Mouse (Mus musculus): ENCODE measurements at regions not wholly inside any gene's neighbourhood (a gene's known extent, or its start where the extent isn't known, plus 50 kb on each side); places are given as distances from the start of the nearest gene placed in this dataset.

GRCm38 (mm10) chr12:26072180-26072579 lies 342.9 kb downstream of the Rnf144a start:
- in situ Hi-C loops (cut with MboI; ENCODE audit: low sequenced_read_pairs) = no loop called here

DNA sequence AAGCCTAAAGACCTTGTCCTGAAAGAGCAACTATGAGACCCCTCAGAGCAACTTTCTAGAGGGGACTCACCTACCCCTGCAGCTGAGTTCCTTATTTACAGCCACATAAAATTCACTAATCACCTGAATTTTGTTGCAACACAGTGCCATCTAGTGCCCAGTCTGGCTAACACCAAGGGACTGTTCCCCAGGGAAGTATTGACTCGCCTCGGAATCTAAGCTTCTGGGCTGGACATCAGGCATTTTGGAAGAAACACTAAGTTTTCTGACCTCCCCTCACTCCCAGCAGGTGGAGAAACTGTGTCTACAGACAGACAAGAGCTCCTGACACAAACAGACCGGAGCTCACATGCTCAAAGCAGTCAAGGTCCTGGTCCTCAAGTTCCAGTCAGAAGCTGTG lies 343.4 kb downstream of the Rnf144a start:
- in situ Hi-C loops (cut with MboI; ENCODE audit: low sequenced_read_pairs) = no loop called here

DNA sequence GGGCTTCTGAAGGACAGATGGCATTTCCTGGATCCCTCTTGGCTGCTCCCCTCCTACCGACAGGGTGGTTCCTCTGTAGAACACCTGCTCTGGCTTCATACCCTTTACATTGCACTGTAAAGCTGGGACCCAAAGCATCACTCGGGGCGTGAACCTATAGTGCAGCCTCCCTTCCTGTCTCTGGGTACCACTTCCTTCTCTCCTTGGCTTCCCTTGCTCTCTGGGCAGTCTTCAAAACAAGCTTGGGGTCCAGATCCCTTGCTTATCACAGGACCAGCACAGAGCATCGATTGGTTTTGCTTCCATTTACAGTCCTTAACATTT lies 346.4 kb downstream of the Rnf144a start:
- in situ Hi-C loops (cut with MboI; ENCODE audit: low sequenced_read_pairs) = loop anchor here (10.0 kb wide), 1 partner anchor 974 kb away; the partner anchor contains the start of gene Id2

- in situ Hi-C loops (cut with MboI; ENCODE audit: low sequenced_read_pairs) = loop anchor here (10.0 kb wide), 1 partner anchor 973 kb away; the partner anchor contains the start of gene Id2
Measured at GRCm38 (mm10) chr12:26067866-26068684, 347.0 kb downstream of the Rnf144a start.

- in situ Hi-C loops (cut with MboI; ENCODE audit: low sequenced_read_pairs) = loop anchor here (10.0 kb wide), 1 partner anchor 966 kb away; the partner anchor contains the start of gene Id2
Measured at GRCm38 (mm10) chr12:26060378-26060777, 354.7 kb downstream of the Rnf144a start.

DNA sequence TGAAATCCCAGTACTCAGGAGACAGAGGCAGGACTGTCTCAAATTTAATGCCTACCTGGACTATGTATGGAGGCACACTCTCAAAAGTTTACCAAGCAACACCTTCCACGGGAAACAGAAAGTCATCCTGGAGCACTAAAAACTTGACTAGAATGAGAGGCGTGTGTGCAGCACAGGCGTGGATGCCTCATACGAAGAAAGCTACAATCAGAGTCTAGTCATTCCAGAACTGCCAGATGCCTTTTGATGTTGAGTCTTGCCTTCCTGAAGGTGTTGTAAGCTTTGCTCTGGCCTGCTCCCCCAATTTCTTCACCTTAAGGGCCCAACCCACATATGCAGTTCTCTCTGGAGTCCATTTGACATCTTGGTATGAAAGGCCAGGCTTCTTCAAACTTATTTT lies 356.0 kb downstream of the Rnf144a start:
- in situ Hi-C loops (cut with MboI; ENCODE audit: low sequenced_read_pairs) = no loop called here

GRCm38 (mm10) chr12:26057491-26058054 lies 357.5 kb downstream of the Rnf144a start:
- in situ Hi-C loops (cut with MboI; ENCODE audit: low sequenced_read_pairs) = no loop called here

DNA sequence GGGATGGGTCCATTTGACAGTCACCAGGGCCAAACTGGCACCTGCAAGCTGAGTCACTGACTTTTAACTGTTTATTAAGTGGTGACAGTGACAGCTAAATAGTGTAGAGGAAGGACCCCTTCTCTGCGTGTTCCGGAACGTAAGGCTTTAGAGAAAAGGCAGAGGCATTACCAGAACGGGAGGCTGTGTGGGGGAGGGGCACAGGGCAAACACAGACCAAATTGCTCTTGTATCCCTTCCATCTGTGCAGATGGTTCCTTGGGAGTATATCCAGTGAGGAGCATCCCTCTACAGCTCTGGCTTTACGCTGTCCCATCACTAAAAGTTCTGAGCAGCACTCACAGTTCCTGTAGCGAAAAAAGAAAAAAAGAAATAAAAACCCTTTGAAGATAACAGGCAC lies 368.1 kb downstream of the Rnf144a start:
- in situ Hi-C loops (cut with MboI; ENCODE audit: low sequenced_read_pairs) = no loop called here

DNA sequence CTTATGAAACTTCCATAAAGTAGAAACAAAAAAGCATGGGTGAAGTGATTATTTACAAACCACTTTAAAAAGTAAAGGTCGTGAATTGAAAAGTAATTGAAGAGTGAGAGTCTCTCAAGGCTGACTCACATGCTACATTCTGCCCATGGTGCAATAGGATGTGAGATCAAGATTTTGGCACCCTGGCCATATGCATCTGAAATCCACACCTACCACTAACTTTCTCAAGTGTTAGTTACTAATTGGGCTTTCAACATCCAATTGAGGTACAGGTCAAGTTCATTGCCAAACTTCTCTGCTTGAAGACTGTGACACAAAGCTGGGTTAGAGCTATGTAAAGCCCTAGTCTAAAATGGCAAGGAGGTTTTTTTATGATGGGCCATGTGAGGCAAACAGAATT lies 369.7 kb downstream of the Rnf144a start:
- in situ Hi-C loops (cut with MboI; ENCODE audit: low sequenced_read_pairs) = no loop called here

DNA sequence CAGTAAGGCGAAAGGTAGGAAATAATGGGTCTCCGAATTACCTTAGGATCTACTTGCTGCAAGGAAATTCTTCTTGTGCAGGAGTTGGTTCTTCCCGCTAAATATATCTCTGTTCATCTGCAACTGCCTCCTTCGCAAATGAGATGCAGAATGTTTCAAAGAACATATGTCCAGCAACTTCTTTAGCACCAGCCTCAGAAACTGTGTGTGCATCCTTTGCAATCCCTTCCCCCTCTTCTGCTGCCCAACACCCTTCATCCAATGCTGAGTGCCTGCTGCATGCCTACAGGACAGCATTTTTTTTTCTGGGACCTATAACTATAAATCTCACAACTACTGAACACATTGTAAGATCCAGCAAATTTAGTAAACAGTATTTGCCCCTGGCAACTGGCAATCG lies 402.1 kb downstream of the Rnf144a start:
- in situ Hi-C loops (cut with MboI; ENCODE audit: low sequenced_read_pairs) = no loop called here

DNA sequence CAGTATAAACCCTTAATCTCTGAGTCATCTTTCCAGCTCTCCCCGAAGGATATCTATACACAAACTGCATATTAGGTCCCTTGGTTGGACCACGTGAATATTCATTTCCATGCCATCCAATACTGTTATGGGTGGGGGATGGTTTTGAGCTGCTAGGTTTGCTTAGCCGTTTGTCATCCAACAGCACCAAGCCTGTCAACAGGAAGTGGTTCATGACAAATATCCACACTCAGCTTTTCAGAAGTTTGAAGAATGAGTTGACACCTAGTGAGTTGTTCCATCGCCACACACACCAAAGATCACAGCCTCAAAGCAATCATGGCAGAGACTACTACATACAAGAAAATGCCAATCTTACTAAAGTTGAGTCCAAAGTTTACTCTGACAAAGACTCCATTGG lies 421.0 kb downstream of the Rnf144a start:
- in situ Hi-C loops (cut with MboI; ENCODE audit: low sequenced_read_pairs) = no loop called here

DNA sequence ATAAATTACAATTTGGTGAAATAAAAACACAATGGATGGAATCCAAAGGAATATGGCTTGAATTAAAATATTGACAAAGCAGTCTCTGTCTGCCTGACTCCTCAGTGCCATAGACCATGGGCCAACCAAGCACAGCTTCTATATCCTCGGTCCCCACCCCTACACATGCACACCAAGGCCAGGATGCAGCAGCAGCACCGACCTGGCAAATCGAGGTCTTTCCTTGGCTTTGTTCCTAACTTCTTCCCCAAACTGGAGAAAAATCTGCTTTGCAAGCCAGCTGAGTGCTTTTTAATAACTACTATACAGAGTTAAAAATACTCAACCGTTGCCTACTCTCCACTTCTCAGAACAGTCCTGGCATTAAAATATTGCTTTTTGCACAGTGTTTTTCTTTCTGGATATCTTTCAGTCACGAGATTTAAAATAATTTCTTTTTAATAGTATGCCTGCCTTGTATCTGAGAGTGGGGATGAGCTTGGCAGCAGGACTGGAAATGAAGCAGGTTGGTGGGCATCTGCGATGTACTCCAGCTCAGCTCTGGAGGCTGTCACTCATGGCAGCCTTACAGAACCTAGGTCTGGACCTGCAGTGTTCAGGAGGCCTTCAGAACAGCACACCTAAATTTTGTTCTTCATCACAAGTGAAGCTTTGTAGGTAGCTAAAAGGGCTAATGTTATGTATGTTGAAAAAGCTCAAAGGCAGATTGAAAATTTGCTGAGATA lies 423.1 kb downstream of the Rnf144a start:
- in situ Hi-C loops (cut with MboI; ENCODE audit: low sequenced_read_pairs) = no loop called here

GRCm38 (mm10) chr12:25982545-25982944 lies 432.5 kb downstream of the Rnf144a start:
- in situ Hi-C loops (cut with MboI; ENCODE audit: low sequenced_read_pairs) = no loop called here

GRCm38 (mm10) chr12:25978335-25978734 lies 436.7 kb downstream of the Rnf144a start:
- in situ Hi-C loops (cut with MboI; ENCODE audit: low sequenced_read_pairs) = no loop called here

- in situ Hi-C loops (cut with MboI; ENCODE audit: low sequenced_read_pairs) = no loop called here
Measured at GRCm38 (mm10) chr12:25958584-25958983, 456.5 kb downstream of the Rnf144a start.

DNA sequence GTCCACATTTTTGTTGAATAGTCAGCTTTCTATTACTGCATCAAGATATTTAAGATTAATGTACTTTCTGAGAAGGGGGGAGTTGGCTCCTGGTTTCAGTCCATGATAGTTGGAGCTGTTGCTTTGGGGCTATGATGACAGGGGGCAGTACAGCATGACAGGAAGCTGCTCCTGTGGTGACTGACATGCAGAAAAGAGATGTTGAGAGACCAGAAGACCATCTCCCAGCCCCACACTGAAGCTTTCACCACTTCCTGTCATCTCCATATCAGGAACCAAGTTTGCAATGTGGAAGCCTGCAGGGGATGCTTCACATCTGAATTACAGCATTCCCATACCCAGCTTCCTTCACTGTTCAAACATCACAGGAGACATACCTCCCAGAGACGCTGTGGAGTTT lies 457.5 kb downstream of the Rnf144a start:
- in situ Hi-C loops (cut with MboI; ENCODE audit: low sequenced_read_pairs) = no loop called here

- in situ Hi-C loops (cut with MboI; ENCODE audit: low sequenced_read_pairs) = no loop called here
Measured at GRCm38 (mm10) chr12:25947107-25947506, 467.9 kb downstream of the Rnf144a start.

- in situ Hi-C loops (cut with MboI; ENCODE audit: low sequenced_read_pairs) = no loop called here
Measured at GRCm38 (mm10) chr12:25946121-25946520, 468.9 kb downstream of the Rnf144a start.

GRCm38 (mm10) chr12:25938856-25939255 lies 476.2 kb downstream of the Rnf144a start:
- in situ Hi-C loops (cut with MboI; ENCODE audit: low sequenced_read_pairs) = no loop called here

DNA sequence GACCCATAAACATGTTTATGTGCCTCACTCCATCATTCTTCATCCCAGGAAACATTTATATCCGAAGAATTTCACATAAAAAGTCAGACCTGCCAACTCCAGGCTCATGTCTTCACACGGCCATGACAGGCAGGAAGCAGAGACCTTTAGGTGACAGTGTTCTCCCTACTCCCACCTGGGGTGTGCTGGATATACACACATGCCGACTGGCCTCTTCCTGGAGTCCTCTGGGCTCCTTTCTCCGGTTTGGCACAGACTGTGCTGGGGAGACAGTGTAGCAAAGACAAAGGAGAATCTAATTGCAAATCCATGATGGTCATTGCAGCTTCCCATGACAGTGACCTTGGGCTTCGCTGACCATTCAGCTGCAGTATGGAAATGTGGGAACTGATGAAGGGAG lies 480.1 kb downstream of the Rnf144a start:
- in situ Hi-C loops (cut with MboI; ENCODE audit: low sequenced_read_pairs) = no loop called here

DNA sequence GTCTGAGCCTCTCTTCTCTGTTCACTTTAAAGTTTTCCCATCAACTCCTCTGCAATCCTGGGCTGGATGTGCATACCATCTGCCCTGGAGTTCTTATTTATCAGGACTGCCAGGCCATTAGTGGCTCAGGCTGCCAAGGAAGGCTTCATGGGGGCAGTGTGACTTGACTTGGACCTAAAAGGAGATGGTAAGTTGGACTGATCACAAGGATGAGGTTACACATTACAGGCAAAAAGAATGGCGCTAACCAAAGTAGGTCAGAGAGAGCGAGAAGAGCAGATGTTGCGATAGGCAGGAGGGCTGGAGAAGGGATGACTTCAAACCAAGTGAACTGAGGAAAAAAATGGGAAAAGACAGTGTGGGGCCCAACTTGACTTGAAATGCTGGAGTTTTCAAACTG lies 480.5 kb downstream of the Rnf144a start:
- in situ Hi-C loops (cut with MboI; ENCODE audit: low sequenced_read_pairs) = no loop called here

DNA sequence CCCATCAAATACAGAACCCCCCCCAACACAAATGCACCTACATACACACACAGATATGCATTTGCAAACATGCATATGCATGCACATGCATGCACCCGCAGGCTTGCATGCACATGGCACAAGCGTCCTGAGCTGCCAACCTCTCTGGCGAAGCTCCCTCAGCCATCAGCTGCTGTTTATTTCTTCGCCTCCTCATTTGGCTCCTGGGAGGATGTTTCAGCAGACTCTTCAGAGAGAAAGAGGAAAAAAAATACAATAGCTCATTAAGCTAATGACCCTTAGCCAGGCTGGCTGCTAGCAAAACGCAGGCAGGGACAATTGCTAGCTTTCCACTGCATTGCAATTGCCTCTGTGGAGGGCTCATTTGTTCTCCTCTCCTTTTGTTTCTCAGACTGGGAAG lies 488.7 kb downstream of the Rnf144a start:
- in situ Hi-C loops (cut with MboI; ENCODE audit: low sequenced_read_pairs) = no loop called here
